Mouse (Mus musculus): Measurements from ENCODE around the gene Gsc2. TPM values are rescaled to one million over a fixed set of nuclear protein-coding genes. Genes with fewer than 3 reads are reported as not detected.

Gene Gsc2
- total RNA-seq, 2 experiments from 2014 or later = not detected

DNA sequence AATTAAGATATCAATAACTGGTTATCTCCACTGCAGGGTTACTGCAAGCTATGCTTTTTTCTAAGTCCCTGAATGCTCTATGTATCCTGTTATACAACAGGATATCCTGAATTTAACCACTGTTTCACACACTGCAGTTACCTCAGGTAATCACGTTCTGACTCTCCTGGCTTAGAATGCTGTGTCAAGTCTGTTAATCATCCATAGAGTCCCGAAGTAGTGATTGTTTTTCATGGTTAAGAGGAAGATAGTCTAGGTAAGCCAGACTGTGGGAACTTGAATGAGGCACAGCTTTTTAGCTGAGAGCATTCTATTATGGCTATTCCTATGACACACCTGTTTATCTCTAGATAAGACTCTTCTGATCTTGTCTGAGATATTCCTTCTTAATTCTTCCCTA lies 49.6 kb downstream of the Gsc2 start:
- no peak for DNase-seq (ENCODE audit: low spot score in 2 of 2)

Other genes with a start within 250 kb of the Gsc2 start
- 10 to 100 TPM; 68.8 to 70.3 TPM for gene Med15, start 182.2 kb downstream of the Gsc2 start, total RNA-seq (2021)
- 10 to 100 TPM; 52.3 TPM for gene Klhl22, start 155.4 kb downstream of the Gsc2 start, total RNA-seq (2021)
- gene Scarf2, start 117.8 kb downstream of the Gsc2 start, total RNA-seq (2021) = 10 to 100 TPM; 29.3 to 33.9 TPM
- under 1 TPM in 1 of 2 experiments, not detected in 1; 0.62 TPM for gene B830017H08Rik, start 81.9 kb downstream of the Gsc2 start, total RNA-seq (2021)
- gene Car15, start 76.7 kb downstream of the Gsc2 start, total RNA-seq (2021) = 1 to 10 TPM; 2.9 to 8.8 TPM
- gene Gm20518, start 23.4 kb downstream of the Gsc2 start, total RNA-seq (2021) = under 1 TPM; 0.20 to 0.45 TPM
- gene Tssk1, start 20.8 kb downstream of the Gsc2 start, total RNA-seq (2021) = under 1 TPM in 1 of 2 experiments, not detected in 1; 0.14 TPM
- gene Dgcr2, start 16.5 kb downstream of the Gsc2 start, total RNA-seq (2021) = 10 to 100 TPM; 81.6 to 84.4 TPM
- gene Tssk2, start 16.4 kb downstream of the Gsc2 start, total RNA-seq (2021) = not detected
- 10 to 100 TPM; 33.0 to 33.6 TPM for gene Ess2, start 3.7 kb downstream of the Gsc2 start, total RNA-seq (2021)
- gene Slc25a1, start 13.2 kb upstream of the Gsc2 start, total RNA-seq (2021) = 10 to 100 TPM; 98.4 to 98.6 TPM
- not detected for gene Vpreb2, start 65.4 kb upstream of the Gsc2 start, total RNA-seq (2021)
- gene Dgcr6, start 137.8 kb upstream of the Gsc2 start, total RNA-seq (2021) = 10 to 100 TPM; 52.6 to 57.4 TPM
- 10 to 100 TPM; 13.8 to 19.0 TPM for gene Prodh, start 175.1 kb upstream of the Gsc2 start, total RNA-seq (2021)
- gene Rtn4r, start 212.6 kb upstream of the Gsc2 start, total RNA-seq (2021) = under 1 TPM; 0.98 to 0.99 TPM

All from adrenal gland, postnatal 4 days (tissue).